25 mouse cellular contexts compared by ENCODE assay signal in the genomic region with DNA sequence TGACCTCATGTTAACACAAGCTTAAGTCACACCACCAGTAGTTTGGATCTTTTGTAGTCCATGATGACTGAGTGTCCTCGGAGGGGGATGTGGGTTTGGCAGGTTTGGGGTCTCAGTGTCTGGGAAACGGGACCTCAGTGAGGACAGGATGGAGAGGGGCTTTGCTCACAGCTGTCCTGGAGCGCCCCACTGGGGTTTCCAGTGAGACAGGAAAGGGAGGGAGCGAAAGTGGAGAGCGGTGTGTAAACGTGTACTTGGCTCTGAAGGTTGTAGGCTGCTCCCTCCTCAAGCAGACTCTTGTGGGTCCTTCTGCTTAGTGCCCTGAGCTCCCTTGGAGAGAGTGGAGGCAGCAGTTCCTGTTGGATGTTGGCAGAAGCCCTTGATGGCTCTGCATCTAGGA. TPM values are rescaled to one million over a fixed set of nuclear protein-coding genes. Genes with fewer than 3 reads are reported as not detected.
DNase-seq lines count a peak whose midpoint lies in the region; ATAC-seq and TF ChIP-seq lines count a peak whose summit lies in the region.
"Had no signal": no experiment of that assay in that cellular context is flagged by ENCODE, and none has a peak within 500 bp of the region (broad histone marks: within the 10 kb centered on the region; RNA-seq: fewer than 3 reads in every experiment).

No protein-coding gene starts in this region.

- peaks cover 24% of the 10 kb centered on the region; the same call in 1 of the 2 replicates for H3K79me2 ChIP-seq in liver, adult 2 months (ENCODE audit: control insufficient read depth, insufficient read depth, low read length)

- intact Hi-C loops in gastrocnemius, postnatal 14 days (cut with DNase I; ENCODE audit: low total_unique reads) = no loop called here

- 49% methylated on average over 6 of the region's 6 CpGs for WGBS in liver, adult 2 months

- H3K36me3 ChIP-seq in liver, adult 2 months (ENCODE audit: control insufficient read depth, insufficient read depth, low read length) = no peaks in the 10 kb centered on the region
- H3K36me3 ChIP-seq: limb, embryonic 12.5 days; liver, embryonic 15.5 days; midbrain, embryonic 10.5 days had no signal

- H3K4me3 ChIP-seq in liver, adult 2 months (ENCODE audit: insufficient read depth, low read depth, low read length) = no peak overlapping the region
- H3K4me3 ChIP-seq: limb, embryonic 12.5 days; liver, embryonic 15.5 days; midbrain, embryonic 10.5 days had no signal

- DNase-seq in liver, adult 2 months (ENCODE audit: extremely low read depth, low read depth, low spot score) = peak; percentile 61
- DNase-seq in liver = no peak
- DNase-seq in CD8-positive naive resting alpha-beta T cell, adult 2 months (ENCODE audit: low read depth in 2 of 2, low spot score in 2 of 2) = peak; percentile 64 to 67
- DNase-seq in thymus, postnatal 25 days = peak; percentile 81
- no peak for DNase-seq in gastrocnemius, postnatal 14 days
- DNase-seq in kidney, postnatal 14 days = no peak
- no peak for DNase-seq in adrenal gland, postnatal 4 days (ENCODE audit: low spot score in 2 of 2)
- DNase-seq: adrenal gland, postnatal 10 days; cerebellum, adult 11-12 months; forebrain, postnatal 0 days; heart, adult 18-20 months; lung, postnatal 36 days had no signal

- ATAC-seq in inflammation-experienced regulatory T-cells, adult 6 months = peak; percentile 7
- ATAC-seq: forebrain, postnatal 0 days; intestine, postnatal 0 days had no signal

- no peak for TF ChIP-seq CTCF in liver, adult 2 months (IDR thresholded peaks at IDR 0.05; ENCODE audit: low read depth, low read length)

- TF ChIP-seq POLR2A in liver, adult 2 months (IDR thresholded peaks at IDR 0.05; ENCODE audit: extremely low read depth, insufficient read depth, low read length) = no peak

- H3K27me3 ChIP-seq in liver, adult 2 months (ENCODE audit: control insufficient read depth, insufficient read depth, low read length) = no peaks in the 10 kb centered on the region

- peak overlapping the region; percentile 95 for H3K27ac ChIP-seq in liver, adult 2 months (replicated peaks; ENCODE audit: insufficient read depth, low read depth, low read length)
- H3K27ac ChIP-seq: hindbrain, embryonic 14.5 days; kidney, postnatal 0 days; liver, embryonic 15.5 days; midbrain, embryonic 10.5 days had no signal

- H3K9ac ChIP-seq in liver, adult 2 months (ENCODE audit: low read depth, low read length) = peak overlapping the region; percentile 67
- H3K9ac ChIP-seq: forebrain, postnatal 0 days; hindbrain, embryonic 14.5 days; limb, embryonic 12.5 days; liver, embryonic 15.5 days had no signal

- H3K4me1 ChIP-seq in liver, adult 2 months (ENCODE audit: control insufficient read depth, insufficient read depth, low read length) = peaks cover 28% of the 10 kb centered on the region

RNA-seq across cellular contexts. Expression of a gene that starts 5.3 kb away (rescaled TPM):
- total RNA-seq in liver, adult 2 months (2014; rRNA removed) = 17.6 and 21.8 TPM in 2 replicates
- 25.2 and 25.8 TPM in 2 replicates for polyA plus RNA-seq in liver, adult 2 months (2012; rRNA removed)
- 100 to 1,000 TPM in 2 of 3 experiments, 10 to 100 TPM in 1; 45.3 to 127 (median 108) TPM for polyA plus RNA-seq in inflammation-experienced regulatory T-cells, adult 6 months (2017; shearing (Covaris generic))
- under 1 TPM; 0.29 to 0.51 TPM for total RNA-seq in gastrocnemius, postnatal 14 days (2021)
- total RNA-seq in adrenal gland, postnatal 4 days (2021) = 1 to 10 TPM in 1 of 2 experiments, under 1 TPM in 1; 0.22 to 1.1 TPM
- total RNA-seq: MEL had no signal

RNA-seq across cellular contexts. Expression of a gene that starts 14.9 kb away (rescaled TPM):
- total RNA-seq in liver, adult 2 months (2014; rRNA removed) = 1.1 and 1.5 TPM in 2 replicates
- 0.15 and 0.32 TPM in 2 replicates for polyA plus RNA-seq in liver, adult 2 months (2012; rRNA removed)
- 1 to 10 TPM in 2 of 3 experiments, under 1 TPM in 1; 0.98 to 6.9 (median 4.2) TPM for polyA plus RNA-seq in inflammation-experienced regulatory T-cells, adult 6 months (2017; shearing (Covaris generic))
- 1 to 10 TPM; 8.4 to 9.2 TPM for total RNA-seq in gastrocnemius, postnatal 14 days (2021)
- under 1 TPM in 1 of 2 experiments, not detected in 1; 0.65 TPM for total RNA-seq in adrenal gland, postnatal 4 days (2021)
- total RNA-seq: heart, adult 18-20 months; heart, postnatal 25 days; MEL; neutrophil, adult 5-6 weeks had no signal
- polyA plus RNA-seq: embryonic facial prominence, embryonic 11.5 days; forebrain, postnatal 0 days; intestine, postnatal 0 days; limb, embryonic 12.5 days; liver, embryonic 15.5 days; midbrain, embryonic 10.5 days; small intestine, adult 2 months; stomach, embryonic 14.5 days had no signal

Comparison
In these comparisons a context has a peak if more than half of its experiments do, and no peak if none do; other contexts are left out.
1. DNase-seq: peak in liver, adult 2 months (single experiment), CD8-positive naive resting alpha-beta T cell, adult 2 months (2 of 2) and thymus, postnatal 25 days (single experiment); none in liver (single experiment), gastrocnemius, postnatal 14 days (single experiment), kidney, postnatal 14 days (single experiment) and adrenal gland, postnatal 4 days (0 of 2).